Mouse (Mus musculus): Measurements from ENCODE around the gene Nme8. TPM values are rescaled to one million over a fixed set of nuclear protein-coding genes. Genes with fewer than 3 reads are reported as not detected.

Gene Nme8
- not detected in 2 replicates for polyA plus RNA-seq (2014; fragmentation: Nextera tagmentation; extraction: Ambion mirVana)

DNA sequence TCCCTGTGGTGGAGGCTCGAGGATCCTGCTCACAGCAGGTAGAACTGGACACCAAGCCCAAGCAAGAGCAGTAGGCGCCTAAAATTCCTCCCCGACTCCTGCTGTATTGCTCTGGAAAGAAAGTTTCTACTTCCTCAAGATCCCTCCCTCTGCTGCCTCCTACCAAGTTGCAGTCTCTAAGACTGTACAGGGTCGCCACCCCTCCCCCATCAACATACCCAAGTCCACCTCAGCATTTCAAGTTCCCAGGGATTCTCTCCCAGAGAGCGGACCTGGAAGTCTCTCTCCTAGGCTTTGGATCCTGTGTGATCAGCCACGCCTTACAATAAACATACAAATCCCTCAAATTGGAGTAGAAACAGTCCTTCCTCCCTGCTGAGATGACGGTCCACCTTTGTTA lies at the start of gene Nme8:
Gene Nme8, minus strand, starts transcription at position 5 of the 400 bp plus-strand sequence.
- no peaks in the 10 kb centered on the region for H3K4me1 ChIP-seq (ENCODE audit: control insufficient read depth, insufficient read depth, low read length)
- H3K27me3 ChIP-seq (ENCODE audit: control insufficient read depth, insufficient read depth, low read length) = no peaks in the 10 kb centered on the region; the same call in 1 of the 2 replicates
- ATAC-seq (replicated peaks; ENCODE audit: insufficient number of reproducible peaks, low FRiP score, low TSS enrichment) = no peak
- 12% methylated on average over 7 of the region's 7 CpGs for WGBS (ENCODE audit: insufficient replicate concordance)
- no peak within 1 kb of the TSS for H3K27ac ChIP-seq (ENCODE audit: low read depth, low read length)
- peak within 1 kb of the TSS; percentile 46 for H3K4me2 ChIP-seq
- H3K36me3 ChIP-seq (ENCODE audit: control insufficient read depth, insufficient read depth, low read length) = no peaks in the 10 kb centered on the region
- no peaks in the 10 kb centered on the region for H3K9me3 ChIP-seq (replicated peaks; ENCODE audit: control insufficient read depth, low read length)
- no peak within 1 kb of the TSS for H3K9ac ChIP-seq (ENCODE audit: low read depth, low read length)
- H3K4me3 ChIP-seq (ENCODE audit: low read depth, low read length) = no peak within 1 kb of the TSS

GRCm38 (mm10) chr13:19745741-19746140 lies 48.1 kb upstream of the Nme8 start:
- no peaks in the 10 kb centered on the region; the same call in 1 of the 2 replicates for H3K4me1 ChIP-seq (ENCODE audit: control insufficient read depth, insufficient read depth, low read length)
- ATAC-seq (replicated peaks; ENCODE audit: insufficient number of reproducible peaks, low FRiP score, low TSS enrichment) = no peak
- WGBS (ENCODE audit: insufficient replicate concordance) = 51% methylated on average over 2 of the region's 2 CpGs
- no peaks in the 10 kb centered on the region for H3K27me3 ChIP-seq (ENCODE audit: control insufficient read depth, insufficient read depth, low read length)
- no peak overlapping the region for H3K4me3 ChIP-seq (ENCODE audit: low read depth, low read length)
- H3K9me3 ChIP-seq (replicated peaks; ENCODE audit: control insufficient read depth, low read length) = no peaks in the 10 kb centered on the region
- H3K4me2 ChIP-seq = no peak overlapping the region
- H3K27ac ChIP-seq (ENCODE audit: low read depth, low read length) = no peak overlapping the region
- no peak overlapping the region for H3K9ac ChIP-seq (ENCODE audit: low read depth, low read length)
- no peaks in the 10 kb centered on the region for H3K36me3 ChIP-seq (ENCODE audit: control insufficient read depth, insufficient read depth, low read length)

DNA sequence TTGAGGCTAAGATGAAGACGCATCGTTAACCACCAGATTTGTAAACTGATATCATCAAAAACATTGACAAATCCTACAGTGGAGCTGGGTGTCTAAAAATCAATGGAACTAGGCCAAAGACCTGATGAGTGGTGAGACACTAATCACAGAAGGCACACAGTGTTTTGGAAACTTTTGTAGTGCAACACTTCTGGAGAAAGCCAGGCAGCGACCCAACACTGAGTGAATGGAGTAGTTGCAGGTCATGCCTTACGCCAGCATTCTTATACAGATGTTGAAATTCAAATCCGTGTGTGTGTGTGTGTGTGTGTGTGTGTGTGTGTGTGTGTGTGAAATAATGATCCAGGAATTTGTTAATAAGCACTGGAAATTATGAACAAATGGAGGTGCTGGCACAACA lies 46.9 kb upstream of the Nme8 start:
- WGBS (ENCODE audit: insufficient replicate concordance) = 83% methylated on average over 5 of the region's 5 CpGs
- Histone ChIP-seq H3K36me3 (ENCODE audit: control insufficient read depth, insufficient read depth, low read length) (no peaks in the 10 kb centered on the region), H3K27ac (ENCODE audit: low read depth, low read length) (no peak overlapping the region), H3K27me3 (ENCODE audit: control insufficient read depth, insufficient read depth, low read length) (no peaks in the 10 kb centered on the region), H3K4me2 (no peak overlapping the region), H3K4me1 (ENCODE audit: control insufficient read depth, insufficient read depth, low read length) (no peaks in the 10 kb centered on the region; the same call in 1 of the 2 replicates), H3K9me3 (replicated peaks; ENCODE audit: control insufficient read depth, low read length) (no peaks in the 10 kb centered on the region), H3K4me3 (ENCODE audit: low read depth, low read length) (no peak overlapping the region), H3K9ac (ENCODE audit: low read depth, low read length) (no peak overlapping the region)
- ATAC-seq (replicated peaks; ENCODE audit: insufficient number of reproducible peaks, low FRiP score, low TSS enrichment) = no peak

DNA sequence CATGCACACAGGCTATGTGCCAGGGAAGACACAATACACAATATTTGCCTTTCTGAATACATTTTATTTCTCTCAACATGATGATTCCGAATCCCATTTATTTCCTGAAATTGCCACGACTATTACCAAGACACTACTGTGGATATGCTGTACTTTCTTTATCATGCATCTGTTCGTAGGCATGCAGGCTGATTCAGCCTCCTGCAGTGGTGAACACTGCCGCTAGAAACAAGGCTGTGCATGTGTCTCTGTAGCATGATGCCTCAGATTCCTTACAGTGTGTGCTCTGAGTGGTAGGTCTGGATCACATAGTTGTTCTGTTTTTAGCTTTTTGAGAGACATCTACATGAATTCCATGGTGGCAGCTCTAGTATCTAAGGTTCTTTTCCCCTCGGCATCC lies 37.0 kb upstream of the Nme8 start:
- Histone ChIP-seq H3K27ac (ENCODE audit: low read depth, low read length) (no peak overlapping the region), H3K4me3 (ENCODE audit: low read depth, low read length) (no peak overlapping the region), H3K9ac (ENCODE audit: low read depth, low read length) (no peak overlapping the region), H3K4me2 (no peak overlapping the region), H3K9me3 (replicated peaks; ENCODE audit: control insufficient read depth, low read length) (no peaks in the 10 kb centered on the region), H3K27me3 (ENCODE audit: control insufficient read depth, insufficient read depth, low read length) (no peaks in the 10 kb centered on the region), H3K36me3 (ENCODE audit: control insufficient read depth, insufficient read depth, low read length) (no peaks in the 10 kb centered on the region), H3K4me1 (ENCODE audit: control insufficient read depth, insufficient read depth, low read length) (no peaks in the 10 kb centered on the region)
- WGBS (ENCODE audit: insufficient replicate concordance) = 72% methylated on average over 5 of the region's 5 CpGs
- no peak for ATAC-seq (replicated peaks; ENCODE audit: insufficient number of reproducible peaks, low FRiP score, low TSS enrichment)

DNA sequence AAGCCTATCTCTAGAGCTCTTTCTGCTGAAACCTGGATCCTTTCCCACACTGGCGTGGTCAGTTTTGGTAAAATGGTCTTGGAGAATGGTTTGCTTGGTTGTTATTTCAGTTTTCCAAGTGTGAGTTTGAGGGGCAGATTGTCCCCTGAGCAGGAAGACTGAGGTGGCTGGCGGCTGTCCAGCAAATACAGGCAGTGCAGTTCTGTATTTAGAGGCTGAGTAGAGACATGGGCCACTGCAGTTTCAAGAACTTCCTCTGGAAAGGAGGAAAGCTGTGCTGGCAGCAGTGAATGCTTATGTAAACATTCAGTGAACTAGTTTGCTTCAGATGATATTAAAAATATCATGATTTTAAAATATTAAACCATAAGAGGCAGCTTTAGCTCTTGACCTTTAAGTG lies 33.2 kb upstream of the Nme8 start:
- ATAC-seq (replicated peaks; ENCODE audit: insufficient number of reproducible peaks, low FRiP score, low TSS enrichment) = no peak
- Histone ChIP-seq H3K27me3 (ENCODE audit: control insufficient read depth, insufficient read depth, low read length) (no peaks in the 10 kb centered on the region), H3K4me2 (no peak overlapping the region), H3K9me3 (replicated peaks; ENCODE audit: control insufficient read depth, low read length) (no peaks in the 10 kb centered on the region), H3K27ac (ENCODE audit: low read depth, low read length) (no peak overlapping the region), H3K4me3 (ENCODE audit: low read depth, low read length) (no peak overlapping the region), H3K9ac (ENCODE audit: low read depth, low read length) (no peak overlapping the region), H3K36me3 (ENCODE audit: control insufficient read depth, insufficient read depth, low read length) (no peaks in the 10 kb centered on the region), H3K4me1 (ENCODE audit: control insufficient read depth, insufficient read depth, low read length) (no peaks in the 10 kb centered on the region)
- WGBS (ENCODE audit: insufficient replicate concordance) = 48% methylated on average over 2 of the region's 2 CpGs

- no peak for ATAC-seq (replicated peaks; ENCODE audit: insufficient number of reproducible peaks, low FRiP score, low TSS enrichment)
- no peak overlapping the region for H3K4me3 ChIP-seq (ENCODE audit: low read depth, low read length)
- 77% methylated on average over 5 of the region's 5 CpGs for WGBS (ENCODE audit: insufficient replicate concordance)
These were observed 21.4 kb upstream of the Nme8 start for GRCm38 (mm10) chr13:19718954-19719353.

GRCm38 (mm10) chr13:19717201-19717600 lies 19.6 kb upstream of the Nme8 start:
- H3K9me3 ChIP-seq (replicated peaks; ENCODE audit: control insufficient read depth, low read length) = no peaks in the 10 kb centered on the region
- H3K27me3 ChIP-seq (ENCODE audit: control insufficient read depth, insufficient read depth, low read length) = no peaks in the 10 kb centered on the region
- no peak overlapping the region for H3K9ac ChIP-seq (ENCODE audit: low read depth, low read length)
- H3K27ac ChIP-seq (ENCODE audit: low read depth, low read length) = no peak overlapping the region
- 77% methylated on average over 2 of the region's 2 CpGs for WGBS (ENCODE audit: insufficient replicate concordance)
- no peak overlapping the region for H3K4me3 ChIP-seq (ENCODE audit: low read depth, low read length)
- no peaks in the 10 kb centered on the region for H3K36me3 ChIP-seq (ENCODE audit: control insufficient read depth, insufficient read depth, low read length)
- ATAC-seq (replicated peaks; ENCODE audit: insufficient number of reproducible peaks, low FRiP score, low TSS enrichment) = no peak
- no peaks in the 10 kb centered on the region for H3K4me1 ChIP-seq (ENCODE audit: control insufficient read depth, insufficient read depth, low read length)
- H3K4me2 ChIP-seq = no peak overlapping the region

More at GRCm38 (mm10) chr13:19718954-19719353, 21.4 kb upstream of the Nme8 start:
- Histone ChIP-seq H3K9ac (ENCODE audit: low read depth, low read length) (no peak overlapping the region), H3K4me2 (no peak overlapping the region), H3K36me3 (ENCODE audit: control insufficient read depth, insufficient read depth, low read length) (no peaks in the 10 kb centered on the region), H3K27me3 (ENCODE audit: control insufficient read depth, insufficient read depth, low read length) (no peaks in the 10 kb centered on the region), H3K9me3 (replicated peaks; ENCODE audit: control insufficient read depth, low read length) (no peaks in the 10 kb centered on the region), H3K27ac (ENCODE audit: low read depth, low read length) (no peak overlapping the region), H3K4me1 (ENCODE audit: control insufficient read depth, insufficient read depth, low read length) (no peaks in the 10 kb centered on the region)

DNA sequence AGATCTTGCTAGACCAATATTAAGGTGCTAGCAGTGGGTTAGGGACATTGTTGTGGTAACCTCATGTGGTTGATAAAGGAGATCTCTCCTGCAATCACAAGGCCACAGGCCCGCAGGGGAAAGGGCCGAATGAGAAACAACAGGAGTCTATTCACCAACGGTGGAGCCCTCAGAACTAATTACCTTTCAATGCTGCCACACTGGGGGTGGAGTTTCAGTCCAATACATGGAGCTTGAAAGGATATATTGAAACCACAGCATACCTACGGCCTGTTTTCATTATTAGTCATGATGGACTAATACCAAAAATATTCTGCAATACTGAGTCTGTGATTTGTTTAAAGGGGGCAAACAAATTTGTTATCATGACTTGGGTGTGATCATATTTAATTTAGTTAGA lies 6.2 kb upstream of the Nme8 start:
- H3K4me3 ChIP-seq (ENCODE audit: low read depth, low read length) = no peak overlapping the region
- no peak overlapping the region for H3K9ac ChIP-seq (ENCODE audit: low read depth, low read length)
- no peaks in the 10 kb centered on the region for H3K9me3 ChIP-seq (replicated peaks; ENCODE audit: control insufficient read depth, low read length)
- 56% methylated on average over 4 of the region's 4 CpGs for WGBS (ENCODE audit: insufficient replicate concordance)
- no peaks in the 10 kb centered on the region for H3K4me1 ChIP-seq (ENCODE audit: control insufficient read depth, insufficient read depth, low read length)
- H3K4me2 ChIP-seq = no peak overlapping the region
- H3K36me3 ChIP-seq (ENCODE audit: control insufficient read depth, insufficient read depth, low read length) = no peaks in the 10 kb centered on the region
- ATAC-seq (replicated peaks; ENCODE audit: insufficient number of reproducible peaks, low FRiP score, low TSS enrichment) = no peak
- no peak overlapping the region for H3K27ac ChIP-seq (ENCODE audit: low read depth, low read length)
- H3K27me3 ChIP-seq (ENCODE audit: control insufficient read depth, insufficient read depth, low read length) = no peaks in the 10 kb centered on the region

GRCm38 (mm10) chr13:19701443-19702078 lies 4.0 kb upstream of the Nme8 start:
- no peaks in the 10 kb centered on the region for H3K36me3 ChIP-seq (ENCODE audit: control insufficient read depth, insufficient read depth, low read length)
- no peaks in the 10 kb centered on the region for H3K9me3 ChIP-seq (replicated peaks; ENCODE audit: control insufficient read depth, low read length)
- no peaks in the 10 kb centered on the region for H3K27me3 ChIP-seq (ENCODE audit: control insufficient read depth, insufficient read depth, low read length)
- no peak overlapping the region for H3K4me3 ChIP-seq (ENCODE audit: low read depth, low read length)
- WGBS (ENCODE audit: insufficient replicate concordance) = 74% methylated on average over 11 of the region's 11 CpGs
- no peak overlapping the region for H3K27ac ChIP-seq (ENCODE audit: low read depth, low read length)
- H3K4me2 ChIP-seq = no peak overlapping the region
- H3K9ac ChIP-seq (ENCODE audit: low read depth, low read length) = no peak overlapping the region
- H3K4me1 ChIP-seq (ENCODE audit: control insufficient read depth, insufficient read depth, low read length) = no peaks in the 10 kb centered on the region
- ATAC-seq (replicated peaks; ENCODE audit: insufficient number of reproducible peaks, low FRiP score, low TSS enrichment) = no peak
